Mouse (Mus musculus) liver, postnatal 0 days (tissue): ENCODE data around the gene Esyt1. TPM values are rescaled to one million over a fixed set of nuclear protein-coding genes. Genes with fewer than 3 reads are reported as not detected.
A peak's percentile ranks its signal among the peaks of the same experiment; 100 is the strongest.

Experiments used
- ATAC-seq: fragments of 200-750 bp; cut with Nextera tagmentation; 2 replicates; pipeline ENCODE4 v1.8.0; 2017; ENCODE audit warnings: mild to moderate bottlenecking, moderate library complexity
- DNase-seq: peaks from one replicate; pipeline ENCODE4 v3.0.0-alpha.2; 2016
- H3K27ac ChIP-seq: fragments of 300-500 bp; sonication (generic); 2 replicates; pipeline ENCODE4 v1.5.1; 2014; ENCODE audit warnings: antibody characterized with exemption, moderate library complexity, mild to moderate bottlenecking, low read depth
- H3K27me3 ChIP-seq: fragments of 300-500 bp; sonication (generic); 2 replicates; pipeline ENCODE4 v1.6.1; 2014; ENCODE audit warnings: low read length, control low read depth, mixed read lengths; ENCODE audit not compliant: insufficient read depth
- H3K36me3 ChIP-seq: fragments of 300-500 bp; sonication (generic); replicated peaks from 2 replicates; pipeline ENCODE4 v1.6.1; 2014; ENCODE audit warnings: mild to moderate bottlenecking, control low read depth, low read length, moderate library complexity, mixed read lengths; ENCODE audit not compliant: insufficient read depth
- H3K4me1 ChIP-seq: fragments of 300-500 bp; sonication (generic); 2 replicates; pipeline ENCODE4 v1.6.1; 2014; ENCODE audit warnings: antibody characterized with exemption, mild to moderate bottlenecking, control low read depth; ENCODE audit not compliant: insufficient read depth
- H3K4me2 ChIP-seq: fragments of 300-500 bp; sonication (generic); 2 replicates; pipeline ENCODE4 v1.6.1; 2014; ENCODE audit warnings: low read depth, mild to moderate bottlenecking, low read length, moderate library complexity, mixed read lengths
- H3K4me3 ChIP-seq: fragments of 300-500 bp; sonication (generic); 2 replicates; pipeline ENCODE4 v1.5.1; 2014; ENCODE audit warnings: low read depth, low read length
- H3K9ac ChIP-seq: fragments of 300-500 bp; sonication (generic); replicated peaks from 2 replicates; pipeline ENCODE4 v1.6.1; 2014; ENCODE audit warnings: mild to moderate bottlenecking, moderate library complexity
- H3K9me3 ChIP-seq: fragments of 300-500 bp; sonication (generic); 2 replicates; pipeline ENCODE4 v1.6.1; 2016; ENCODE audit warnings: mild to moderate bottlenecking, control low read depth, low read length, mixed read lengths
- CTCF ChIP-seq: sonication (generic); IDR thresholded peaks from 2 replicates; pipeline ENCODE4 v1.5.1; 2016; ENCODE audit warnings: antibody characterized with exemption, low read depth
- EP300 ChIP-seq: IDR thresholded peaks from 2 replicates; pipeline ENCODE4 v1.6.1; 2016; ENCODE audit warnings: antibody characterized with exemption, low read depth, mild to moderate bottlenecking
- WGBS: fragments of 180-500 bp; shearing (Covaris S2); extraction: QIAGEN DNeasy Blood & Tissue Kit; methylation state at CpG from one replicate; pipeline ENCODE4 v1.1.7; 2014; ENCODE audit not compliant: insufficient replicate concordance; 5-methylcytosine and 5-hydroxymethylcytosine counted together
- microRNA-seq: library from miRNA; unstranded; fragments of <30 nt; microRNA quantifications from one replicate; pipeline ENCODE4, GENCODE M21; 2016
- polyA plus RNA-seq: library from polyadenylated mRNA; unstranded; fragments of >200 nt; fragmentation: Nextera tagmentation; extraction: Ambion mirVana; gene quantifications from 2 replicates; pipeline ENCODE4 v1.2.1, GENCODE M21; 2015

Esyt1 gene
- polyA plus RNA-seq, 1 experiment from 2014 or later, result 7.6 TPM

DNA sequence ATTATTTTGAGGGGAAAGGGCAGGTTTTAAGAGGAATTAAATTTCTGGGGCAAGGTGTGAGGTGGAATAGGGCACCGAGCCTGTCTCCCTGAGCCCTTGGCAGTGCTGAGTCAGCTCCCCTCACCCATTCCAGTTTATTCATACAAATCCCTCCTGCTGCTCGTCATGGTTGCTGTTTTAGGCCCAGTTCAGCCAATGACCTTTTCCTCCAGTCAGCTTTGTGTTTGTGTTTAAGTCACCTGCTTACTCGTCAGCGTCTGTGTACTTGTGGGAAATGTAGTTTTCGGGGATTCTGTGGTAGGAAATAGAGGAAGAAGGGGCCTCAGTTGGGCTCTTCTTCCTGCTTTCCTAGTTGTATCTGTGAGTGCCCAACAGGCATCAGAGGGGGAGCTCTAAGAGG, 36.3 kb downstream of the Esyt1 start:
- Histone ChIP-seq H3K4me1 (peaks cover 13% of the 10 kb centered on the region), H3K27me3 (no peaks in the 10 kb centered on the region), H3K27ac (no peak overlapping the region), H3K36me3 (peaks cover 60% of the 10 kb centered on the region), H3K4me2 (no peak overlapping the region), H3K4me3 (no peak overlapping the region), H3K9me3 (no peaks in the 10 kb centered on the region), H3K9ac (no peak overlapping the region)
- DNase-seq, result no peak
- TF ChIP-seq CTCF (no peak), EP300 (no peak)
- no peak for ATAC-seq
- 49% methylated on average over 5 of the region's 5 CpGs for WGBS

- H3K36me3 ChIP-seq, result peaks cover 66% of the 10 kb centered on the region
- ATAC-seq, result no peak
- 88% methylated on average over 4 of the region's 4 CpGs for WGBS
These were observed 36.9 kb downstream of the Esyt1 start for GRCm38 (mm10) chr10:128488776-128489175.

GRCm38 (mm10) chr10:128487861-128488712, 37.6 kb downstream of the Esyt1 start:
- Histone ChIP-seq H3K4me3 (no peak overlapping the region), H3K27ac (no peak overlapping the region), H3K36me3 (peaks cover 72% of the 10 kb centered on the region), H3K4me2 (no peak overlapping the region), H3K4me1 (peaks cover 12% of the 10 kb centered on the region), H3K27me3 (no peaks in the 10 kb centered on the region), H3K9me3 (no peaks in the 10 kb centered on the region), H3K9ac (no peak overlapping the region)
- ATAC-seq, result no peak
- TF ChIP-seq CTCF, result no peak
- TF ChIP-seq EP300, result no peak
- no peak for DNase-seq
- 88% methylated on average over 22 of the region's 22 CpGs for WGBS

More at GRCm38 (mm10) chr10:128488776-128489175, 36.9 kb downstream of the Esyt1 start:
- Histone ChIP-seq H3K9ac (no peak overlapping the region), H3K9me3 (no peaks in the 10 kb centered on the region), H3K4me2 (no peak overlapping the region), H3K4me3 (no peak overlapping the region), H3K27me3 (no peaks in the 10 kb centered on the region), H3K27ac (no peak overlapping the region), H3K4me1 (peaks cover 12% of the 10 kb centered on the region)
- TF ChIP-seq EP300 (no peak), CTCF (no peak)
- DNase-seq, result no peak

GRCm38 (mm10) chr10:128486370-128486769, 39.3 kb downstream of the Esyt1 start:
- no peak overlapping the region for H3K27ac ChIP-seq
- no peaks in the 10 kb centered on the region for H3K27me3 ChIP-seq
- WGBS, result 84% methylated on average over 7 of the region's 7 CpGs
- TF ChIP-seq CTCF (no peak), EP300 (no peak)
- H3K9me3 ChIP-seq, result no peaks in the 10 kb centered on the region
- ATAC-seq, result no peak
- peaks cover under 1% of the 10 kb centered on the region; the same call in 1 of the 2 replicates for H3K4me1 ChIP-seq
- no peak overlapping the region for H3K9ac ChIP-seq
- no peak overlapping the region for H3K4me3 ChIP-seq
- H3K4me2 ChIP-seq, result no peak overlapping the region
- no peak for DNase-seq
- H3K36me3 ChIP-seq, result peaks cover 84% of the 10 kb centered on the region

DNA sequence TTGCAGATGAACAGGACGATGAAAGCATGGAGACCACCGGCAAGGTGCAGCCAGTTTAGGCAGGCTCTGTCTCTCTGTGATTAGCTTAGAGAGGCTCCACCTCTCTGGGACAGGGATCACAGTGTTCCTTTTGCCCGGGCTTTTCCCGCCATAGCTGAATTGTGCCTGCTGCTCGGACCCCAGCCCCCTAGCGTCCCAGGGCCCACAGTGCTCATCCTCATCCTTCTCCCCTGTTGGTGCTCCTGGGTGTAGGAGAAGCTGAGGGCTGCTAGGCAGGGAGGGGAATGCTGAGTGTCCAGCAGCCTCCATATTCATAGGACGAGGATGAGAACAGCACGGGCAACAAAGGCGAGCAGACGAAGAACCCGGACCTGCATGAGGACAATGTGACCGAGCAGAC, 51.3 kb downstream of the Esyt1 start:
- Histone ChIP-seq H3K4me1 (no peaks in the 10 kb centered on the region), H3K27me3 (no peaks in the 10 kb centered on the region), H3K4me2 (no peak overlapping the region), H3K9me3 (no peaks in the 10 kb centered on the region), H3K4me3 (no peak overlapping the region), H3K9ac (no peak overlapping the region), H3K27ac (no peak overlapping the region), H3K36me3 (peaks cover 84% of the 10 kb centered on the region)
- DNase-seq (no peak), ATAC-seq (no peak)
- WGBS, result 90% methylated on average over 12 of the region's 12 CpGs
- TF ChIP-seq CTCF (no peak), EP300 (no peak)

DNA sequence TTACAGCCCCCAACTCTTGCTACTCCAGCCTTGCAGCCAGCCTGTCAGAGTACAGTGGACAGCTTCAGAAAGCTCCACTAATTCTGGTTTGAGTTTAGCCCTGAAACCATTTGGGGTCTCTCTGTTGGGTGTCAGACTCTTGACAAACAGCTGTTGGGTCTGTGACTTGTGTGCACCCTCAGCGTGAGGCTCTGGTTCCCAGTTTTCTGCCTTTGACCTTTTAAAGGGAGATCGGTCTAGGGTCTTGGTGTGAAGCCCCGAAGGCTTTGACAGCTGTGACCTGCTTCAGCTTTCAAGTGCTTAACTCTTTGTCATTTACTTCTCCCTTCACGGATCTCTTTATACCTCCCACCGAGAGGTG, 65.4 kb downstream of the Esyt1 start:
- DNase-seq (no peak), ATAC-seq (no peak)
- Histone ChIP-seq H3K4me1 (peaks cover 10% of the 10 kb centered on the region; the same call in 1 of the 2 replicates), H3K36me3 (peaks cover 33% of the 10 kb centered on the region), H3K9me3 (no peaks in the 10 kb centered on the region), H3K4me2 (peak overlapping the region; percentile 89), H3K9ac (peak overlapping the region; percentile 93), H3K27ac (peak overlapping the region; percentile 96), H3K27me3 (no peaks in the 10 kb centered on the region), H3K4me3 (peak overlapping the region; percentile 86)
- TF ChIP-seq EP300, result no peak
- TF ChIP-seq CTCF, result no peak
- WGBS, result 11% methylated on average over 5 of the region's 5 CpGs

Small RNAs within 50 kb of the gene (microRNA-seq; reads per million reads assigned to microRNA genes)
- gene Gm47275 (not detected), gene Mir6916 (not detected)

Other genes with a start within 250 kb of the Esyt1 start
- not detected in 2 replicates for gene Il23a, start 227.1 kb downstream of the Esyt1 start, polyA plus RNA-seq
- 9.2 and 10.2 TPM in 2 replicates for gene Pan2, start 222.5 kb downstream of the Esyt1 start, polyA plus RNA-seq
- 110 and 121 TPM in 2 replicates for gene Cnpy2, start 203.4 kb downstream of the Esyt1 start, polyA plus RNA-seq
- 45.3 and 51.4 TPM in 2 replicates for gene Cs, start 188.1 kb downstream of the Esyt1 start, polyA plus RNA-seq
- gene Coq10a, start 156.9 kb downstream of the Esyt1 start, polyA plus RNA-seq, result 8.5 and 11.2 TPM in 2 replicates
- 2.0 and 2.7 TPM in 2 replicates for gene Ankrd52, start 148.8 kb downstream of the Esyt1 start, polyA plus RNA-seq
- 59.0 and 64.1 TPM in 2 replicates for gene Slc39a5, start 124.6 kb downstream of the Esyt1 start, polyA plus RNA-seq
- gene Nabp2, start 114.4 kb downstream of the Esyt1 start, polyA plus RNA-seq, result 33.7 and 33.8 TPM in 2 replicates
- gene Rnf41, start 114.2 kb downstream of the Esyt1 start, polyA plus RNA-seq, result 7.2 and 7.3 TPM in 2 replicates
- 13.4 and 14.7 TPM in 2 replicates for gene Smarcc2, start 66.6 kb downstream of the Esyt1 start, polyA plus RNA-seq
- gene Myl6, start 31.7 kb downstream of the Esyt1 start, polyA plus RNA-seq, result 437 and 442 TPM in 2 replicates
- gene Myl6b, start 27.2 kb downstream of the Esyt1 start, polyA plus RNA-seq, result 1.5 and 1.7 TPM in 2 replicates
- 5.0 and 5.4 TPM in 2 replicates for gene Zc3h10, start 21.9 kb upstream of the Esyt1 start, polyA plus RNA-seq
- 2,058 and 2,065 TPM in 2 replicates for gene Rpl41, start 23.4 kb upstream of the Esyt1 start, polyA plus RNA-seq
- 81.9 and 85.1 TPM in 2 replicates for gene Pa2g4, start 40.1 kb upstream of the Esyt1 start, polyA plus RNA-seq
- 7.3 and 7.8 TPM in 2 replicates for gene Erbb3, start 63.8 kb upstream of the Esyt1 start, polyA plus RNA-seq
- gene Rps26, start 100.9 kb upstream of the Esyt1 start, polyA plus RNA-seq, result 469 and 517 TPM in 2 replicates
- gene Ikzf4, start 120.1 kb upstream of the Esyt1 start, polyA plus RNA-seq, result 0.18 and 0.40 TPM in 2 replicates
- 27.7 and 27.9 TPM in 2 replicates for gene Suox, start 148.2 kb upstream of the Esyt1 start, polyA plus RNA-seq
- gene Rab5b, start 170.4 kb upstream of the Esyt1 start, polyA plus RNA-seq, result 23.0 and 26.2 TPM in 2 replicates
- 0.46 and 0.69 TPM in 2 replicates for gene Pmel, start 178.3 kb upstream of the Esyt1 start, polyA plus RNA-seq
- gene Cdk2, start 179.2 kb upstream of the Esyt1 start, polyA plus RNA-seq, result 29.8 and 34.7 TPM in 2 replicates
- gene Dgka, start 219.0 kb upstream of the Esyt1 start, polyA plus RNA-seq, result 2.5 and 2.9 TPM in 2 replicates
- gene Pym1, start 222.0 kb upstream of the Esyt1 start, polyA plus RNA-seq, result 14.9 and 17.8 TPM in 2 replicates